Mouse (Mus musculus): ENCODE data around the gene Gpt2. TPM values are rescaled to one million over a fixed set of nuclear protein-coding genes. Genes with fewer than 3 reads are reported as not detected.

Gene Gpt2
- polyA plus RNA-seq, 1 experiment from 2014 or later, result 32.7 TPM

DNA sequence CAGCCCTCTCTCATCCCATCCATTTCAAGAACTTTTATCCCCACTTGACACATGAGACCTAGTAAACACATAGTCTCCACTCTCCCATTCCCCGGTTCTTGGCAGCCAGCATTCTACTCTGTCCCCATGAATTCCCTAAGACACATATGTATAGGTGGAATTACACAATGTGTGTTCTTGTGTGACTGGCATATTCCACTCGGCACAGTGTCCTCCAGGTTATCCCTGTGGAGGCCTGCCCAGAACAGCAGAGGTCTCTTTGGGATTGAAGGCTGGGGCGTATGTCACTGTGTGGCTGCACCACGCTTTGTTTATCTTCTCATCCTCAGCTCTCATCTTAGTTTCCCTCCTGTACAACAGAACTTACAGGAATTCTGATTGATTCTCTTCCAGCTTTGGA, 28.2 kb downstream of the Gpt2 start:
- Histone ChIP-seq H3K36me3 (ENCODE audit: control insufficient read depth, insufficient read depth, low read length) (peaks cover 12% of the 10 kb centered on the region; the same call in 1 of the 2 replicates), H3K9ac (ENCODE audit: low read length) (no peak overlapping the region), H3K4me3 (ENCODE audit: low read depth, low read length) (no peak overlapping the region), H3K27ac (replicated peaks) (no peak overlapping the region), H3K4me2 (replicated peaks; ENCODE audit: low read depth) (no peak overlapping the region), H3K9me3 (ENCODE audit: control insufficient read depth, low read length) (no peaks in the 10 kb centered on the region), H3K27me3 (ENCODE audit: control insufficient read depth, insufficient read depth, low read length) (no peaks in the 10 kb centered on the region), H3K4me1 (replicated peaks; ENCODE audit: control insufficient read depth, insufficient read depth) (no peaks in the 10 kb centered on the region)
- TF ChIP-seq EP300 (optimal IDR thresholded peaks at IDR 0.05) (no peak), CTCF (IDR thresholded peaks at IDR 0.05; ENCODE audit: low read depth) (no peak)
- ATAC-seq (ENCODE audit: low FRiP score, low TSS enrichment) (no peak), DNase-seq (ENCODE audit: low spot score) (no peak)
- 91% methylated on average over 4 of the region's 4 CpGs for WGBS

DNA sequence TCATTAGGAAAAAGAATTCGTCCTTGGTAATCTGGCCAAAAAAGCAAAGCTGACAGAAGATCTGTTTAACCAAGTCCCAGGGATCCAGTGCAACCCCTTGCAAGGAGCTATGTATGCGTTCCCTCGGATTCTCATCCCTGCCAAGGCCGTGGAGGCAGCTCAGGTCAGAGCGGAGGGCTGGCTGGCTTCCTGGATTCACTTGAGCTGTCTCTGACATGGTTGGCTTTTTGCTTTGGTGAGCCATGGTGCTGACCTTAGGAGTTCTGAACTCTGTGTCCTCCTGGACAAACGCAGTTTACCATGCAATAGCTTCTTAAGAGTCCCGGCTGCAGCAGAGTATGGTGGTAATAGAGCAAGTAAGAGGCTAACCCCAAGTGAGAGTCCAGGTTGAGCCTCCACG, 29.0 kb downstream of the Gpt2 start:
- ATAC-seq (ENCODE audit: low FRiP score, low TSS enrichment) (no peak), DNase-seq (ENCODE audit: low spot score) (no peak)
- Histone ChIP-seq H3K27me3 (ENCODE audit: control insufficient read depth, insufficient read depth, low read length) (no peaks in the 10 kb centered on the region), H3K36me3 (ENCODE audit: control insufficient read depth, insufficient read depth, low read length) (peaks cover 12% of the 10 kb centered on the region; the same call in 1 of the 2 replicates), H3K4me1 (replicated peaks; ENCODE audit: control insufficient read depth, insufficient read depth) (no peaks in the 10 kb centered on the region), H3K9ac (ENCODE audit: low read length) (no peak overlapping the region), H3K27ac (replicated peaks) (no peak overlapping the region), H3K4me3 (ENCODE audit: low read depth, low read length) (no peak overlapping the region), H3K4me2 (replicated peaks; ENCODE audit: low read depth) (no peak overlapping the region), H3K9me3 (ENCODE audit: control insufficient read depth, low read length) (no peaks in the 10 kb centered on the region)
- TF ChIP-seq EP300 (optimal IDR thresholded peaks at IDR 0.05) (no peak), CTCF (IDR thresholded peaks at IDR 0.05; ENCODE audit: low read depth) (no peak)
- WGBS, result 93% methylated on average over 8 of the region's 8 CpGs

DNA sequence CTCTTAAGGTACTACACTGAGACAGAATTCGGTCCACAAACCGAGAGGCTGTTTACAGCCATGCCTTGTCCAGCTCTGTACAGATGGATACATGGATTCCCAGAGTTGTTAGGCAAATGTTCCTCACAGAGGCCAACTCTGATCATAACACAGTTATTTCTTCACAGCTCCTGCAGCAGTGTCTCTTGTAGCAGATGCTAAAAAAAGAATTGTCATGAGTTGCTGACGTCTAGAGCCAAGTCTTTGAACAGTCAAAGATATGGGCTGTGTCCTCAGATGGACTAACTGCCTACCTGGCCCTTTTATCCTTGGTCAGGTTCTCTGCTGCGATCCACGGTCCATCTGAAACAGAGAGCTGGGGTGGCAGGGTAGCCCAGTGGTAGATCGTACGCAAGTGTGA, 31.7 kb downstream of the Gpt2 start:
- Histone ChIP-seq H3K9me3 (ENCODE audit: control insufficient read depth, low read length) (no peaks in the 10 kb centered on the region), H3K27me3 (ENCODE audit: control insufficient read depth, insufficient read depth, low read length) (no peaks in the 10 kb centered on the region), H3K36me3 (ENCODE audit: control insufficient read depth, insufficient read depth, low read length) (peaks cover 10% of the 10 kb centered on the region; the same call in 1 of the 2 replicates), H3K9ac (ENCODE audit: low read length) (no peak overlapping the region), H3K27ac (replicated peaks) (no peak overlapping the region), H3K4me1 (replicated peaks; ENCODE audit: control insufficient read depth, insufficient read depth) (no peaks in the 10 kb centered on the region), H3K4me2 (replicated peaks; ENCODE audit: low read depth) (no peak overlapping the region), H3K4me3 (ENCODE audit: low read depth, low read length) (no peak overlapping the region)
- DNase-seq (ENCODE audit: low spot score) (no peak), ATAC-seq (ENCODE audit: low FRiP score, low TSS enrichment) (no peak)
- 93% methylated on average over 7 of the region's 7 CpGs for WGBS
- TF ChIP-seq EP300 (optimal IDR thresholded peaks at IDR 0.05) (no peak), CTCF (IDR thresholded peaks at IDR 0.05; ENCODE audit: low read depth) (no peak)

DNA sequence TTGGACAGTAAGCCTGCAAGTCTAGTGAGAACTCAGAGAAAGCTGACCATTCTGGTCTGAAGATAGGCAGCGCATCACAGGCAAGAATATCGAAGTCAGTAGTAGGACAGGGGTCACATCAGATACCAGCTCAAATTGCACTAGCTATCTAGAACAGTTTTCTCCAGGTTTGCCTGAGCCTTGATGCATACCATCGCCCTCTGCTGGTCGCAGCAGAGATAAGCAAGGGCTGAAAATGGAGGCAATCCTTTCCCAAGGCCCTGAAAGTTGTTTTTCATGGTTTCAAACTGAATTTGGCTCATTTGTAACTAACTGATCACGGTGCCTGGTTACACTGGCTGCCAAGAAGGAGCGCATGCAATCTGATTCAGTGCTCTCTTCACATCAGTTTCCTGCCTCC, 33.7 kb downstream of the Gpt2 start:
- H3K4me3 ChIP-seq (ENCODE audit: low read depth, low read length), result no peak overlapping the region
- no peak overlapping the region for H3K9ac ChIP-seq (ENCODE audit: low read length)
- DNase-seq (ENCODE audit: low spot score), result peak; percentile 63
- no peaks in the 10 kb centered on the region for H3K4me1 ChIP-seq (replicated peaks; ENCODE audit: control insufficient read depth, insufficient read depth)
- H3K27me3 ChIP-seq (ENCODE audit: control insufficient read depth, insufficient read depth, low read length), result no peaks in the 10 kb centered on the region
- H3K9me3 ChIP-seq (ENCODE audit: control insufficient read depth, low read length), result no peaks in the 10 kb centered on the region
- peaks cover 7% of the 10 kb centered on the region; the same call in 1 of the 2 replicates for H3K36me3 ChIP-seq (ENCODE audit: control insufficient read depth, insufficient read depth, low read length)
- no peak for TF ChIP-seq EP300 (optimal IDR thresholded peaks at IDR 0.05)
- peak; percentile 93 for TF ChIP-seq CTCF (IDR thresholded peaks at IDR 0.05; ENCODE audit: low read depth)
- 33% methylated on average over 6 of the region's 6 CpGs for WGBS
- ATAC-seq (ENCODE audit: low FRiP score, low TSS enrichment), result no peak
- H3K27ac ChIP-seq (replicated peaks), result no peak overlapping the region
- H3K4me2 ChIP-seq (replicated peaks; ENCODE audit: low read depth), result no peak overlapping the region

DNA sequence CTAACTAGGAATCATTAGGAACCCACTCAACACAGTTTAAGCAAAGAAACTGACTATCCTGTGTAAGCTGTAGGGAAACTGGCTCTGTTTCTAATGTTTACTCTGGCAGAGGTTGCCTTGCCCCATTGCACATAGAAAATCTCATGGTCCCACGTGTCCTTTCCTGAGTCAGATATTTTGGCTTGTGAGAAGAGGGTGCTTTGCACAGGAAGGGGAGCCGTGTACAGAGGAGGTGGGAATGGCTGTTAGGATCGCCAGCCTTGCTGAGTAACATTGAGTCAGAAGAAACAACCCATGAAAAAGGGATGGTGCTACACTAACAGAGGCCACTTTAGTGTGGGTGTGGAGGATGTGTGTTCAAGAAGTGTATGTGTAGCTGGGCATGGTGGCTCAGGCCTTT, 36.6 kb downstream of the Gpt2 start:
- no peak for DNase-seq (ENCODE audit: low spot score)
- H3K4me1 ChIP-seq (replicated peaks; ENCODE audit: control insufficient read depth, insufficient read depth), result no peaks in the 10 kb centered on the region

DNA sequence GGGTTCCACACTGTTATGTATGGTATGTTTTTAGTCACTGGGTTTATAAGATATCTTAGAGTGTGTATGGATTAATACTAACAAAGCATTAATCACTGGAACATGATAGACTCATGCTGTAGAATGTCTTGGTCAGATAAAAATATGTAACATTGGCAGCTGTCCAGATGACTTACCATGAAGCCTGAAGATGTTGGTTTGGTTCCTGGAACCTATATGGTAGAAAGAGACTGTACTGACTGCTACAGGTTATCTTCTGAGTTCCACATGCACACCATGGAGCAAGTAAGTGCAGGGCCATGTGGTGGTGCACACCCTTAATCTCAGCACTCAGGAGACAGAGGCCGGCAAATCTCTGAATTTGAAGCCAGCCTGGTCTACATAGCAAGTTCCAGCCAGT, 38.3 kb downstream of the Gpt2 start:
- H3K9ac ChIP-seq (ENCODE audit: low read length), result no peak overlapping the region

More for the DNA sequence above, 36.6 kb downstream of the Gpt2 start:
- Histone ChIP-seq H3K27me3 (ENCODE audit: control insufficient read depth, insufficient read depth, low read length) (no peaks in the 10 kb centered on the region), H3K4me2 (replicated peaks; ENCODE audit: low read depth) (no peak overlapping the region), H3K4me3 (ENCODE audit: low read depth, low read length) (no peak overlapping the region), H3K9me3 (ENCODE audit: control insufficient read depth, low read length) (no peaks in the 10 kb centered on the region), H3K27ac (replicated peaks) (no peak overlapping the region), H3K9ac (ENCODE audit: low read length) (no peak overlapping the region), H3K36me3 (ENCODE audit: control insufficient read depth, insufficient read depth, low read length) (no peaks in the 10 kb centered on the region)
- TF ChIP-seq CTCF (IDR thresholded peaks at IDR 0.05; ENCODE audit: low read depth) (no peak), EP300 (optimal IDR thresholded peaks at IDR 0.05) (no peak)
- 55% methylated on average over 3 of the region's 3 CpGs for WGBS
- ATAC-seq (ENCODE audit: low FRiP score, low TSS enrichment), result peak; percentile 50; the same call in 1 of the 2 replicates

More for the DNA sequence above, 38.3 kb downstream of the Gpt2 start:
- no peaks in the 10 kb centered on the region for H3K27me3 ChIP-seq (ENCODE audit: control insufficient read depth, insufficient read depth, low read length)
- DNase-seq (ENCODE audit: low spot score) (no peak), ATAC-seq (ENCODE audit: low FRiP score, low TSS enrichment) (no peak)
- H3K4me1 ChIP-seq (replicated peaks; ENCODE audit: control insufficient read depth, insufficient read depth), result no peaks in the 10 kb centered on the region
- no peak overlapping the region for H3K4me3 ChIP-seq (ENCODE audit: low read depth, low read length)
- no peak overlapping the region for H3K27ac ChIP-seq (replicated peaks)
- H3K36me3 ChIP-seq (ENCODE audit: control insufficient read depth, insufficient read depth, low read length), result no peaks in the 10 kb centered on the region; the same call in 1 of the 2 replicates
- H3K9me3 ChIP-seq (ENCODE audit: control insufficient read depth, low read length), result no peaks in the 10 kb centered on the region
- TF ChIP-seq EP300 (optimal IDR thresholded peaks at IDR 0.05), result no peak
- TF ChIP-seq CTCF (IDR thresholded peaks at IDR 0.05; ENCODE audit: low read depth), result no peak
- WGBS, result 91% methylated on average over 1 of the region's 1 CpGs
- H3K4me2 ChIP-seq (replicated peaks; ENCODE audit: low read depth), result no peak overlapping the region
